Mouse (Mus musculus) midbrain, embryonic 14.5 days (tissue): ENCODE measurements around the gene Map2k1. TPM values are rescaled to one million over a fixed set of nuclear protein-coding genes. Genes with fewer than 3 reads are reported as not detected.
"Not testable (repeated sequence)": the region's sequence is repeated elsewhere in the genome, so short reads cannot be mapped to it uniquely, and the experiment has no call there.

Experiments
- ATAC-seq: fragments of 200-750 bp; cut with Nextera tagmentation; 2 replicates; pipeline ENCODE4 v1.8.0; 2017; ENCODE audit warnings: moderate number of reproducible peaks, moderate library complexity; ENCODE audit not compliant: low FRiP score, low TSS enrichment
- DNase-seq: peaks from one replicate; pipeline ENCODE4 v3.0.0-alpha.2; 2015
- H3K27ac ChIP-seq: fragments of 300-500 bp; sonication (generic); replicated peaks from 2 replicates; pipeline ENCODE4 v1.5.1; 2014; ENCODE audit warnings: mild to moderate bottlenecking, low read depth, low read length, moderate library complexity
- H3K27me3 ChIP-seq: fragments of 300-500 bp; sonication (generic); 2 replicates; pipeline ENCODE4 v1.6.1; 2014; ENCODE audit warnings: low read length, control low read depth, mixed read lengths; ENCODE audit not compliant: control insufficient read depth, insufficient read depth
- H3K36me3 ChIP-seq: fragments of 300-500 bp; sonication (generic); 2 replicates; pipeline ENCODE4 v1.6.1; 2014; ENCODE audit warnings: low read length, control low read depth; ENCODE audit not compliant: control insufficient read depth, insufficient read depth
- H3K4me1 ChIP-seq: fragments of 300-500 bp; sonication (generic); 2 replicates; pipeline ENCODE4 v1.6.1; 2014; ENCODE audit warnings: mild to moderate bottlenecking, antibody characterized with exemption, low read length, control low read depth; ENCODE audit not compliant: control insufficient read depth, insufficient read depth
- H3K4me2 ChIP-seq: fragments of 300-500 bp; sonication (generic); 2 replicates; pipeline ENCODE4 v1.6.1; 2014; ENCODE audit warnings: mild to moderate bottlenecking, low read length, moderate library complexity
- H3K4me3 ChIP-seq: fragments of 300-500 bp; sonication (generic); replicated peaks from 2 replicates; pipeline ENCODE4 v1.5.1; 2014; ENCODE audit warnings: low read depth, low read length
- H3K9ac ChIP-seq: fragments of 300-500 bp; sonication (generic); replicated peaks from 2 replicates; pipeline ENCODE4 v1.6.1; 2014; ENCODE audit warnings: mild to moderate bottlenecking, low read length, moderate library complexity
- H3K9me3 ChIP-seq: fragments of 300-500 bp; sonication (generic); 2 replicates; pipeline ENCODE4 v1.6.1; 2016; ENCODE audit warnings: low read length, control low read depth, mixed read lengths; ENCODE audit not compliant: control insufficient read depth
- WGBS: fragments of 180-500 bp; shearing (Covaris S2); extraction: QIAGEN DNeasy Blood & Tissue Kit; methylation state at CpG from one replicate; pipeline ENCODE4 v1.1.7; 2014; 5-methylcytosine and 5-hydroxymethylcytosine counted together
- polyA plus RNA-seq: library from polyadenylated mRNA; unstranded; fragments of >200 nt; fragmentation: Nextera tagmentation; extraction: Ambion mirVana; gene quantifications from 2 replicates; pipeline ENCODE4 v1.2.1, GENCODE M21; 2014

Map2k1 gene
- polyA plus RNA-seq, 1 experiment from 2014 or later = 50.7 TPM

GRCm38 (mm10) chr9:64184166-64184840 lies 69.1 kb downstream of the Map2k1 start:
- Histone ChIP-seq H3K36me3 (peaks cover 61% of the 10 kb centered on the region), H3K9ac (no peak overlapping the region), H3K9me3 (no peaks in the 10 kb centered on the region), H3K4me3 (no peak overlapping the region), H3K27ac (no peak overlapping the region), H3K4me2 (no peak overlapping the region), H3K27me3 (no peaks in the 10 kb centered on the region), H3K4me1 (peaks cover 8% of the 10 kb centered on the region; the same call in 1 of the 2 replicates)
- 93% methylated on average over 5 of the region's 5 CpGs for WGBS
- ATAC-seq (no peak), DNase-seq (no peak)

GRCm38 (mm10) chr9:64183295-64183694 lies 70.1 kb downstream of the Map2k1 start:
- not testable (repeated sequence) for H3K4me2 ChIP-seq, ATAC-seq, H3K27ac ChIP-seq, H3K9me3 ChIP-seq, H3K27me3 ChIP-seq, H3K4me3 ChIP-seq, DNase-seq, H3K4me1 ChIP-seq, H3K9ac ChIP-seq
- peaks cover 58% of the 10 kb centered on the region for H3K36me3 ChIP-seq
- WGBS = 94% methylated on average over 5 of the region's 5 CpGs

DNA sequence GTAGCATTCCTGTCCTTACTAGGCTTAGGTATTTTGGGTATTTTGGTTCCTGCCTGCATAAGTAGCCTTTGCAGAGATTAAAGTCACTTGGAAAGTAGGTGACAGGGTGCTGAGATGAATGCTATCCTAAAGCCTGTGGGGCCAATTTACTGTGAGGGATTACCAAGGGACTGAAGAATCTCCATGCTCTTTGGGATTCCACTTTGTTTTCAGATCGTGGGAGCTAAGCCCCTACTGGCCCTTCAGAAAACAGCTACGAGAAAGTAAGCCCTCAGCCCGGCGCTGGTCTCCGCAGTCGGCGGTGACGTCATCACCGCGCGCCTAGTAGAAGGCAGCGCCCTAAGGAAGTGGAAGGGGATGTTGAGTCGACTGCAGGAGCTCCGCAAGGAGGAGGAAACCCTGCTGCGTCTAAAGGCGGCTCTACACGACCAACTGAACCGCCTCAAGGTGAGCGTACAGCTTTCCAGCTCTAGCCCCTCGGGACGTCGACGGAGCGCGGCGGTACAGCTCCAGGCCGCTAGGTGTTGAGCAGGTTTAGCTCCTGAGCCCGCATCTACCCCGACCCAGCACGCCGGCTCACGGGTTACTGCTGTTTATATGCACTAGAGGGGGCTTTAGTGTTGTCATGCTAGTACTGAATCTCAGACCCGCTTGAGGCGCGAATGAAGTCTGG lies 74.3 kb downstream of the Map2k1 start, which contains the start of gene Snapc5:
TSS of gene Snapc5 (plus strand) at position 301 of the 673 bp plus-strand sequence.
- Histone ChIP-seq H3K4me3 (peak within 1 kb of the TSS; percentile 54), H3K36me3 (peaks cover 60% of the 10 kb centered on the region), H3K27ac (peak within 1 kb of the TSS; percentile 84), H3K9ac (peak within 1 kb of the TSS; percentile 60), H3K4me2 (peak within 1 kb of the TSS; percentile 68), H3K9me3 (no peaks in the 10 kb centered on the region), H3K4me1 (peaks cover 15% of the 10 kb centered on the region), H3K27me3 (no peaks in the 10 kb centered on the region)
- WGBS = under 1% methylated on average over 35 of the region's 35 CpGs
- DNase-seq (peak; percentile 97), ATAC-seq (peak; percentile 93)

DNA sequence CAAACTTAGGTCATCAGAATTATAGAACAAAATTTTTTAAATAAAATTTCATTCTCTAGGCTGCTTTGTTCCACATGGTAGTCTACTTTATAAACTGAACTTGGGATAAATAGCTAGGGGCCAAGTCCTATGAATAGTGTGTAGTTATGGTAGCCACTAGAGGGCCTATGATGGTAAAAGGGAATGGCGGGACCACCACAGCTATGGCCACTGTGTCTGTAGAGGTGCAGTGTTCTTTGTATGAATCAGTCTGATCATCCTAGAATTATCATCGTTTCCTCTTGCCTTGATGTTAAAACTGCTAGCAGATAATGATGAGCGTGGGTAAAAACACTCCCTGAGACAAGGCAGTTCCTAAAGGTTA lies 74.8 kb downstream of the Map2k1 start:
- 37% methylated on average over 3 of the region's 3 CpGs for WGBS
- Histone ChIP-seq H3K9ac (no peak overlapping the region), H3K4me1 (peaks cover 17% of the 10 kb centered on the region), H3K9me3 (no peaks in the 10 kb centered on the region), H3K27ac (peak overlapping the region; percentile 84), H3K4me2 (peak overlapping the region; percentile 68), H3K27me3 (no peaks in the 10 kb centered on the region), H3K36me3 (peaks cover 58% of the 10 kb centered on the region), H3K4me3 (peak overlapping the region; percentile 54)
- DNase-seq (peak; percentile 62), ATAC-seq (peak; percentile 68; the same call in 1 of the 2 replicates)

DNA sequence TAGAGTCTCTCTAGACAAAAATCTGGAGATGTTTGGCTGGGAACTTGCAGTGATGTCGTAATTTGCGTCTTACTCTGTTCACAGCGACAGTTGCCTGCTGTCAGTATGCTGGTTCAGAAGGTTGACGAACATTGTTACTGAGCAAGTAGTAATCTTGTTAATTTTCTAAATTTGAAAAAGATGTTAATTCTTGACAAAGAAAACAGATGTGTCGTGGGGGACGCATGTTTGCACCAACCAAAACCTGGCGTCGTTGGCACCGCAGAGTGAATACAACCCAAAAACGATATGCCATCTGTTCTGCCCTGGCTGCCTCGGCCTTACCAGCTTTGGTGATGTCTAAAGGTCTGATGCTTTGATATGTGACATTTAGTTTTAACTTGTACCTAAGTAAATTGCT lies 78.1 kb downstream of the Map2k1 start:
- no peak for ATAC-seq
- H3K4me3 ChIP-seq = no peak overlapping the region
- 92% methylated on average over 11 of the region's 11 CpGs for WGBS

GRCm38 (mm10) chr9:64174766-64175165 lies 78.7 kb downstream of the Map2k1 start:
- Histone ChIP-seq H3K4me3 (peak overlapping the region; percentile 79), H3K4me2 (peak overlapping the region; percentile 97), H3K36me3 (peaks cover 39% of the 10 kb centered on the region), H3K27ac (no peak overlapping the region), H3K4me1 (peaks cover 17% of the 10 kb centered on the region), H3K9ac (no peak overlapping the region), H3K27me3 (no peaks in the 10 kb centered on the region), H3K9me3 (no peaks in the 10 kb centered on the region)
- no peak for ATAC-seq
- DNase-seq = no peak
- 79% methylated on average over 8 of the region's 8 CpGs for WGBS

More for the DNA sequence above, 78.1 kb downstream of the Map2k1 start:
- no peak overlapping the region for H3K4me2 ChIP-seq
- no peak for DNase-seq
- H3K36me3 ChIP-seq = peaks cover 39% of the 10 kb centered on the region
- no peaks in the 10 kb centered on the region for H3K9me3 ChIP-seq
- no peak overlapping the region for H3K9ac ChIP-seq
- H3K27me3 ChIP-seq = no peaks in the 10 kb centered on the region
- H3K27ac ChIP-seq = no peak overlapping the region
- peaks cover 23% of the 10 kb centered on the region for H3K4me1 ChIP-seq

DNA sequence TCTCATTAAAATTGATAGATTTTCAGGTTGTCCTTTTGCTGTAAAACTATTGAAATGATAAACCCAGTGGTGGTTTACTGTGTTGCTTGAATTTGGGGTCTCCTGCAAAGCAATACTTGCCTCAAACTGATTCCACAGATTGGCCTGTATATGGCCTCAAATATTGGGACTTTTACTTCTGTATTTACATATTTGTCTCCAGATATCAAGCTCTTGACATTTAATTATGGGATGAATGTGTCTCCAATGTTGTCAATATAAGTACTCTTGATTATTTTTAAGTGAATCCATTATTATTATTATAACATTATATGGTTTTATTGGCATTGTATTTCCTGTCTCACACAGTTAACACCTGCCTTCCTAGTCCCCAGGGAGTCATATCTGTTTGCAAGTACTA lies 79.1 kb downstream of the Map2k1 start:
- Histone ChIP-seq H3K4me2 (peak overlapping the region; percentile 97), H3K4me1 (peaks cover 15% of the 10 kb centered on the region), H3K27ac (no peak overlapping the region), H3K27me3 (no peaks in the 10 kb centered on the region), H3K36me3 (peaks cover 39% of the 10 kb centered on the region), H3K4me3 (peak overlapping the region; percentile 79), H3K9me3 (no peaks in the 10 kb centered on the region), H3K9ac (peak overlapping the region; percentile 66)
- DNase-seq (no peak), ATAC-seq (no peak)

DNA sequence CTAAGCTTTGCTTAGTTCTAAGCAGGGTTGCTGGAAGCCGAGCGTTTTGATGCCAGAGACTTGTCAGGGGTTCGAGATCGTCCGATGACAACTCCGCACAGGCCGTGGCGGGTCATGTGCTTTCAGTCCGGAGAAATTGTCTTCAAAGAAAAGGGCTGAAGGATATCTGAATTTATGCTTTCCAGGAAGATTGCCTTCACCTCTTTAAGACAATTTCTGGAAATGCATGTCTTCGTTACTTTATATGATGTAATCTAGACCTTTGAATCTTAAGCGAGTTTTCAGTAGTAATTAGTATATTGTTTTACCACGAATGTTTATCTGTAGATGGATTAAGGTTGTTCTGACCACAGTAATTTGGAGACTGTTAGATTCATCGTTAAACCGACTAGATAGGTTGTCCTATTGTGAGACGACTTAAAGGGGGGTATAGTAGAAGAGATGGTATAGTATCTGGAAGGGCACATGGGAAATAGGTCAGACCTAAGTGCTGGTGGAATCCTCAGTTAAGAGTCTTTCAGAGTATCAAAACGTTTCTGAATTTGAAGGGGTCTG lies 79.7 kb downstream of the Map2k1 start:
- under 1% methylated on average over 16 of the region's 16 CpGs for WGBS
- no peaks in the 10 kb centered on the region for H3K9me3 ChIP-seq
- H3K9ac ChIP-seq = peak overlapping the region; percentile 66
- peaks cover 15% of the 10 kb centered on the region for H3K4me1 ChIP-seq
- no peak for DNase-seq
- peak overlapping the region; percentile 83; the same call in 1 of the 2 replicates for H3K27ac ChIP-seq
- no peak for ATAC-seq
- peak overlapping the region; percentile 79 for H3K4me3 ChIP-seq
- H3K27me3 ChIP-seq = no peaks in the 10 kb centered on the region
- H3K4me2 ChIP-seq = peak overlapping the region; percentile 97
- peaks cover 38% of the 10 kb centered on the region for H3K36me3 ChIP-seq
